Mouse (Mus musculus) limb, embryonic 12.5 days (tissue): ENCODE results near the gene Ndst4. TPM values are rescaled to one million over a fixed set of nuclear protein-coding genes. Genes with fewer than 3 reads are reported as not detected.
A peak's percentile ranks its signal among the peaks of the same experiment; 100 is the strongest.

Source experiments
- ATAC-seq: fragments of 200-750 bp; cut with Nextera tagmentation; 2 replicates; pipeline ENCODE4 v1.8.0; 2017; ENCODE audit warnings: low read depth, moderate TSS enrichment; ENCODE audit not compliant: insufficient number of reproducible peaks, insufficient read depth, low FRiP score, low TSS enrichment
- H3K27ac ChIP-seq: fragments of 300-500 bp; sonication (generic); 2 replicates; pipeline ENCODE4 v1.5.1; 2016; ENCODE audit warnings: mild to moderate bottlenecking, moderate library complexity
- H3K27me3 ChIP-seq: fragments of 300-500 bp; sonication (generic); 2 replicates; pipeline ENCODE4 v1.6.1; 2016; ENCODE audit warnings: mild to moderate bottlenecking, moderate library complexity
- H3K36me3 ChIP-seq: fragments of 300-500 bp; sonication (generic); 2 replicates; pipeline ENCODE4 v1.6.1; 2016; ENCODE audit warnings: mild to moderate bottlenecking, moderate library complexity
- H3K4me1 ChIP-seq: fragments of 300-500 bp; sonication (generic); replicated peaks from 2 replicates; pipeline ENCODE4 v1.6.1; 2016
- H3K4me2 ChIP-seq: fragments of 300-500 bp; sonication (generic); 2 replicates; pipeline ENCODE4 v1.6.1; 2016; ENCODE audit warnings: mild to moderate bottlenecking, moderate library complexity
- H3K4me3 ChIP-seq: fragments of 300-500 bp; sonication (generic); replicated peaks from 2 replicates; pipeline ENCODE4 v1.5.1; 2016; ENCODE audit warnings: mild to moderate bottlenecking
- H3K9ac ChIP-seq: fragments of 300-500 bp; sonication (generic); replicated peaks from 2 replicates; pipeline ENCODE4 v1.6.1; 2016; ENCODE audit warnings: mild to moderate bottlenecking, moderate library complexity
- H3K9me3 ChIP-seq: fragments of 300-500 bp; sonication (generic); 2 replicates; pipeline ENCODE4 v1.6.1; 2016; ENCODE audit warnings: mild to moderate bottlenecking, moderate library complexity
- WGBS: fragments of 180-500 bp; shearing (Covaris S2); methylation state at CpG from one replicate; pipeline ENCODE4 v1.1.7; 2016; 5-methylcytosine and 5-hydroxymethylcytosine counted together
- polyA plus RNA-seq: library from polyadenylated mRNA; unstranded; fragments of >200 nt; fragmentation: Nextera tagmentation; extraction: Ambion mirVana; gene quantifications from 2 replicates; pipeline ENCODE4 v1.2.1, GENCODE M21; 2016

Gene Ndst4
- polyA plus RNA-seq, 1 experiment from 2014 or later, result 0.61 TPM

DNA sequence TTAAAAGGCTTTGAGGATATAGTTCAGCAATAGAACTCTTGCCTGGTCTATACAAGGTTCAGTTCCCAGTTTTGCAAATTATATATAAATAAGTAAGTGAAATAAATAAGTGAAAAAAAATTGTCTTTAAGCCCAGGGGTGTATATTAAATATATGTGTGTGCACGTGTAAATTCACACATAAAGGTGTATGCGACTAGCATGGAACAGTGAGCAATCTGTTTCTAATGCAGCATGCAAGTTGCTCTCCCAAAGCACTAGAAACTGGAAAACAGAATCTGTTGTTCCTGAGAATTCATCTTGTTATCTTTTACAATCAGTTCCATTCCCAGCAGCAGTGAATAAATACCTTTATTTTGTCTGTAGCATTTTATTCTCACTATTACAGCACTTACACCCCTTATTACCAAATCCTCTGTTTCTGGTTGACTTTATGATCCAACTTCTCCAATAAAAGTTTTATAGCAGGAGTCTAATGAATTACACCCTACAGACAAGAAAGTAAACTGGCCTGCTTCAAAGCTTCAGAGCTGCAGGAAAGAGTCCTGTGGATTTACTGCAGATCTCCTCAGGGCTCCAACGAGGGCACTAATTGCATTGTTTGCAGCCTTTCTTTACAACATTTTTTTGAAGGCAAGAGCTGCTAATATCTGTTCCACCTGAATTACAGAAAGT lies 340.7 kb downstream of the Ndst4 start:
- 18% methylated on average over 3 of the region's 3 CpGs for WGBS

DNA sequence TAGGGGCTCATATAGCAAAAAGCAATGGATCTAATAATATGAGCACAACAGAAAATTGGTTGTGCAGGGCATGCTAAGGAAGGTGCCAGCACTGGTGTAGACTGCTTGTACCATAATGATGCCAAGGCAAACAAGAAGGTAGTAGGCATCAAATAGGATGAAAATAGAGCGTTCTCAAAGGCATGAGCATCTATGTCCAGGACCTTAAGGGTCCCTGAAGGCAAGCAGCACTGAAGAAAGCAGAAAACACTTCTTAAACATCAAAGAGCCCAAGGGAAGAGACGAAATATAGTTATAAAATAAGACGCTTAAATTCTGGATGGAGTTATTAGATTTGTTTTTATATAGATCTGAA lies 341.2 kb downstream of the Ndst4 start:
- Histone ChIP-seq H3K9ac (no peak overlapping the region), H3K9me3 (no peaks in the 10 kb centered on the region), H3K36me3 (no peaks in the 10 kb centered on the region), H3K27me3 (no peaks in the 10 kb centered on the region), H3K4me2 (0 out of 2 replicates have a peak overlapping the region, but pooled peaks have one; percentile 2), H3K4me3 (no peak overlapping the region), H3K27ac (peak overlapping the region; percentile 31; the same call in 1 of the 2 replicates), H3K4me1 (peaks cover 6% of the 10 kb centered on the region)
- WGBS, result 27% methylated on average over 3 of the region's 3 CpGs
- peak; percentile 66 for ATAC-seq

More for the DNA sequence above, 340.7 kb downstream of the Ndst4 start:
- peaks cover 6% of the 10 kb centered on the region for H3K4me1 ChIP-seq
- H3K27ac ChIP-seq, result 0 out of 2 replicates have a peak overlapping the region, but pooled peaks have one; percentile 31
- no peak overlapping the region for H3K9ac ChIP-seq
- no peaks in the 10 kb centered on the region for H3K27me3 ChIP-seq
- no peak overlapping the region for H3K4me3 ChIP-seq
- H3K36me3 ChIP-seq, result no peaks in the 10 kb centered on the region
- peak; percentile 86 for ATAC-seq
- H3K4me2 ChIP-seq, result 0 out of 2 replicates have a peak overlapping the region, but pooled peaks have one; percentile 2
- no peaks in the 10 kb centered on the region for H3K9me3 ChIP-seq

DNA sequence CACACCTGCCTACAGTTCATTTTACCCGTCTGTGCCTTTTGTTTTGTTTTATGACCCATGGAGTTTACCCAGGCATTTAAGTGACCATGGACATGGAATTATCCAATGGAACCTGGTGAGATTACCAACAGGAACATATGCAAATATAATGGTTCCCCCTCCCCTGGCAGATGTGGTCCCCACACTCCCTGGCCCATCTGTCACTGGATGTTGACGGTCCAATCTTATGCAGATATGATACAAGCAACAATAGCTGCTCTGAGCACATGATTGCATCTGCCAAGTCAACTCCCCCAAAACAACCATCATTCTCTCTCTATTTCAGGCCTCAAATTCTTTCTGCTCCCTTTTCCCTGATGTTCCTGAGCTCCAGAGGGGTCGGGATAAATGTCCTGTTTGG lies 342.5 kb downstream of the Ndst4 start:
- 58% methylated on average over 3 of the region's 3 CpGs for WGBS
- Histone ChIP-seq H3K4me2 (no peak overlapping the region), H3K27me3 (no peaks in the 10 kb centered on the region), H3K4me3 (no peak overlapping the region), H3K4me1 (peaks cover 6% of the 10 kb centered on the region), H3K9ac (no peak overlapping the region), H3K36me3 (no peaks in the 10 kb centered on the region), H3K9me3 (no peaks in the 10 kb centered on the region), H3K27ac (no peak overlapping the region)
- no peak for ATAC-seq

DNA sequence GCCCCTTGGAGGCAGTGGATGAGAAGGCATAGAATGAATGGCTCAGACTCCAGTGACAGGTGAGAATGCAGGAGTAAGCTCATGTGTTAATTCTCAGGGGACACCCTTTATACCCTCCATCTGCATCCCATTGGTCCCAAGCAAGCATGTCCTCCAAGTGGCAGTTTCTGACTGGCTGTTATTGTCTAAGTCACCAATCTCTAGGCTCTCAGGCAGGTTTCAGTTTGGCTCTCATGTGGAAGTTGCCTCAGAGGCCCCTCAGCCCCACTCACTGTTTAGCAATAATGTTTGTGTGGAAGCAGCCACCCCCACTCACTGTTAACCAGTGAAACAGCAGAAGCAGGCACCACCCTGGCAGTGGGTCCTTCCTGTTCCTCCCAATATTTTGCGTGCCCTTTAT lies 353.0 kb downstream of the Ndst4 start:
- H3K4me1 ChIP-seq, result peaks cover 5% of the 10 kb centered on the region; the same call in 1 of the 2 replicates
- 0 out of 2 replicates have a peak overlapping the region, but pooled peaks have one; percentile 5 for H3K27ac ChIP-seq
- no peaks in the 10 kb centered on the region for H3K27me3 ChIP-seq
- H3K9ac ChIP-seq, result no peak overlapping the region
- H3K4me3 ChIP-seq, result no peak overlapping the region
- WGBS, result 39% methylated on average over 1 of the region's 1 CpGs
- no peak overlapping the region for H3K4me2 ChIP-seq
- peak; percentile 73 for ATAC-seq
- H3K36me3 ChIP-seq, result no peaks in the 10 kb centered on the region
- no peaks in the 10 kb centered on the region for H3K9me3 ChIP-seq

DNA sequence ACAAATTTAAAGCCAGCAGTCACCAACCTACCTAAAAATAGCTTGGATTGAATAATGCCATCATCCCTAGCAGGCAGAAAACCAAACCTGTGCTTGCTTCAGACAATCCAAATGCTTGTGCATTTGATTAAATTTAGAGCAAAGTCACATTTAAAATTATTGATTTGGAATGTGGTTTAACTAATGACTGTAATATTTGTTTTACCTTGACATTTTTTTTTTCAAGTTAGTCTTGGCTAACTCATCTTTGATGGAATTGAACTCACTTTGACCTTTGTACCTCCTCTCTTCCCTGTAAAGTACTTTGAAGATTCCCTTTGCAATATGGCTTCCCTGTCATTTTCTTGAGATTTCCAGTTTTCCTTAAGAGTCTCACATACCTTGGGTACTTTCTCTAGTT lies 356.8 kb downstream of the Ndst4 start:
- no peaks in the 10 kb centered on the region for H3K27me3 ChIP-seq
- H3K4me3 ChIP-seq, result no peak overlapping the region

More for the DNA sequence above, 356.8 kb downstream of the Ndst4 start:
- H3K27ac ChIP-seq, result no peak overlapping the region
- H3K9ac ChIP-seq, result no peak overlapping the region
- peaks cover 9% of the 10 kb centered on the region for H3K4me1 ChIP-seq
- no peak overlapping the region for H3K4me2 ChIP-seq
- H3K36me3 ChIP-seq, result no peaks in the 10 kb centered on the region
- no peaks in the 10 kb centered on the region for H3K9me3 ChIP-seq
- ATAC-seq, result no peak
